Mouse (Mus musculus) right cerebral cortex, postnatal 25 days (tissue): Measurements from ENCODE around the gene Olfr1084.
"Not testable (repeated sequence)": the region's sequence is repeated elsewhere in the genome, so short reads cannot be mapped to it uniquely, and the experiment has no call there.

Experiments used
- DNase-seq: peaks from one replicate; pipeline ENCODE4 v3.0.0; 2022

The Olfr1084 gene

GRCm38 (mm10) chr2:86639625-86640024 is at the start of gene Olfr1084:
TSS of gene Olfr1084 (minus strand) at chr2:86639725.
- DNase-seq: not testable (repeated sequence)

DNA sequence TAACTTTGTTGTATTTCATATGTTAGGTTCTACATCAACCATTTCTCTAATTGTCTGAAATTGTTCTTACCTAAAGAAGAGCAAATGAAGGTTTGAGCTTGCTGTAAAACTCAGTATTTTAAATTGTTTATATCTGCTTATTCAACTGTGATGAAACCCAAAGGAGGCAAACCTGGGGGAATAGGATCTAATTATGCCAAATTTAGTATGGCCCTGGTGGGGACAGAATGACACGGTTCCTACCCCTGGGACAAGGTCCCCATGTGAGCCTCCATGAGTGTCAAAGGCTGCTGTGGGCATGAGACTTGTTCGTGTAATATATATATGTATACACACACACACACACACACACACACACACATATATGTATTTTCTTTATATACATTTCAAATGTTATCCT is 40.5 kb upstream of the Olfr1084 start, which contains the start of gene Olfr1086:
Olfr1086 (minus strand) TSS at position 101 of the 400 bp plus-strand sequence.
- no peak for DNase-seq

DNA sequence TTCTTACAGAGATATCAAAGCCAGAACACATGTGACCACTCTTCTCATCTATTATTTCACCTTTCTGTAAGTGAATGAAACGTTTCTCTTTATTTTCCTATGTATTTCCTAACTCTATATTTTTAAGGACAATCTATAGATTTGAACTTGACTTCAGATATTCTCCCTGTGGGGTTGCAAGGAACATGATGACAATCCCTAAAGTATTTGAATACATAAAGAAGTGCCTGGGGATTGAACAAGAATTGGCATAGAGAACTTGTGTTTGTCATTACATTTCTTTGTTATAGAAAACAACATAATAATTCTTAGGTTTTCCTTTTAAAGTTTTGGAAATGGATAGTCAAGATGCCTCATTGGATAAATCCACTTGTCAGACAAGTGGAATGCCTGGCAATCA is 22.4 kb upstream of the Olfr1084 start, which contains the start of gene Olfr1085:
Olfr1085 (minus strand) TSS at position 101 of the 400 bp plus-strand sequence.
- no peak for DNase-seq

DNA sequence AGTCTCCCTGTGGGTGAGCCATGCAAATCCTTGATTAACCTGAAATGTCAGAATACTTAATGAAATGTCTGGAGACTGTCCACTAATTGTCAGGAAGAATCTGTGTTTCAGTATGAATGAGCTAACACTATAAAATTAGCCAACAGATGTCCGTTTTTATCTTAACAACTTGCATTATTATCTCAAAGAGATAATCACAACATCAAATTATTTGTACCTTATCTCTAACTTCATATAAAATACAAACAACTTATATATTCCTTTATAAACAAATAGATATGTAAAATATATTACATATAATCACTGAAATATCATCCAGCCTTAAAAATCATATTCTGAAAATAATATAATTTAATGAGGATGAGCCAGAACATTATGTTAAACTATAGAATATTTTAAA is 40.7 kb downstream of the Olfr1084 start, which contains the start of gene Olfr1082:
Olfr1082 (minus strand) TSS at position 101 of the 400 bp plus-strand sequence.
- DNase-seq: not testable (repeated sequence)
